Mouse (Mus musculus) heart, embryonic 11.5 days (tissue): ENCODE measurements around the gene Rnasel. TPM values are rescaled to one million over a fixed set of nuclear protein-coding genes. Genes with fewer than 3 reads are reported as not detected.

ENCODE experiments used
- ATAC-seq: fragments of 200-750 bp; cut with Nextera tagmentation; replicated peaks from 2 replicates; pipeline ENCODE4 v1.8.0; 2017; ENCODE audit warnings: moderate library complexity; ENCODE audit not compliant: insufficient number of reproducible peaks, low FRiP score, low TSS enrichment
- H3K27ac ChIP-seq: fragments of 300-500 bp; sonication (generic); 2 replicates; pipeline ENCODE4 v1.5.1; 2014; ENCODE audit warnings: mild to moderate bottlenecking, low read depth, low read length
- H3K27me3 ChIP-seq: fragments of 300-500 bp; sonication (generic); 2 replicates; pipeline ENCODE4 v1.6.1; 2014; ENCODE audit warnings: mild to moderate bottlenecking, low read length, mixed read lengths; ENCODE audit not compliant: control insufficient read depth, insufficient read depth
- H3K36me3 ChIP-seq: fragments of 300-500 bp; sonication (generic); 2 replicates; pipeline ENCODE4 v1.6.1; 2014; ENCODE audit warnings: mild to moderate bottlenecking, low read length, moderate library complexity, mixed read lengths; ENCODE audit not compliant: control insufficient read depth, insufficient read depth
- H3K4me1 ChIP-seq: fragments of 300-500 bp; sonication (generic); 2 replicates; pipeline ENCODE4 v1.6.1; 2014; ENCODE audit warnings: low read length; ENCODE audit not compliant: control insufficient read depth, insufficient read depth
- H3K4me2 ChIP-seq: fragments of 300-500 bp; sonication (generic); 2 replicates; pipeline ENCODE4 v1.6.1; 2014; ENCODE audit warnings: mild to moderate bottlenecking, moderate library complexity
- H3K4me3 ChIP-seq: fragments of 300-500 bp; sonication (generic); 2 replicates; pipeline ENCODE4 v1.5.1; 2014; ENCODE audit warnings: low read depth, low read length
- H3K9ac ChIP-seq: fragments of 300-500 bp; sonication (generic); 2 replicates; pipeline ENCODE4 v1.6.1; 2014; ENCODE audit warnings: mild to moderate bottlenecking, low read depth, low read length, moderate library complexity
- H3K9me3 ChIP-seq: fragments of 300-500 bp; sonication (generic); replicated peaks from 2 replicates; pipeline ENCODE4 v1.6.1; 2016; ENCODE audit warnings: low read length; ENCODE audit not compliant: control insufficient read depth
- WGBS: fragments of 180-500 bp; shearing (Covaris S2); extraction: QIAGEN DNeasy Blood & Tissue Kit; methylation state at CpG from one replicate; pipeline ENCODE4 v1.1.7; 2014; ENCODE audit not compliant: insufficient replicate concordance; 5-methylcytosine and 5-hydroxymethylcytosine counted together
- polyA plus RNA-seq: library from polyadenylated mRNA; unstranded; fragments of >200 nt; fragmentation: Nextera tagmentation; extraction: Ambion mirVana; gene quantifications from 2 replicates; pipeline ENCODE4 v1.2.1, GENCODE M21; 2014

Gene Rnasel
- polyA plus RNA-seq, 1 experiment from 2014 or later: 9.3 TPM

- peak within 1 kb of the TSS; percentile 47 for H3K9ac ChIP-seq
- H3K4me2 ChIP-seq: peak within 1 kb of the TSS; percentile 71
- H3K36me3 ChIP-seq: no peaks in the 10 kb centered on the region
- no peak within 1 kb of the TSS for H3K27ac ChIP-seq
- WGBS: 2% methylated on average over 27 of the region's 28 CpGs
- H3K27me3 ChIP-seq: peaks cover 19% of the 10 kb centered on the region
- peak within 1 kb of the TSS; percentile 43 for H3K4me3 ChIP-seq
- peaks cover 8% of the 10 kb centered on the region; the same call in 1 of the 2 replicates for H3K4me1 ChIP-seq
- peak; percentile 74 for ATAC-seq
- H3K9me3 ChIP-seq: no peaks in the 10 kb centered on the region
Observed at GRCm38 (mm10) chr1:153740145-153740544, 9.1 kb upstream of the Rnasel start, which contains the start of gene Rgs16. Gene Rgs16, plus strand, starts transcription at chr1:153740349.

GRCm38 (mm10) chr1:153740775-153741400 lies 8.3 kb upstream of the Rnasel start:
- peak overlapping the region; percentile 43 for H3K4me3 ChIP-seq
- H3K27me3 ChIP-seq: peaks cover 19% of the 10 kb centered on the region
- H3K27ac ChIP-seq: no peak overlapping the region
- H3K4me2 ChIP-seq: peak overlapping the region; percentile 71
- no peaks in the 10 kb centered on the region for H3K9me3 ChIP-seq
- 34% methylated on average over 12 of the region's 12 CpGs for WGBS
- peak overlapping the region; percentile 47; the same call in 1 of the 2 replicates for H3K9ac ChIP-seq
- ATAC-seq: no peak
- H3K36me3 ChIP-seq: no peaks in the 10 kb centered on the region
- peaks cover 8% of the 10 kb centered on the region; the same call in 1 of the 2 replicates for H3K4me1 ChIP-seq

GRCm38 (mm10) chr1:153741551-153742316 lies 7.5 kb upstream of the Rnasel start:
- H3K4me2 ChIP-seq: peak overlapping the region; percentile 31

GRCm38 (mm10) chr1:153742374-153743155 lies 6.7 kb upstream of the Rnasel start:
- Histone ChIP-seq H3K9me3 (no peaks in the 10 kb centered on the region), H3K4me1 (peaks cover 8% of the 10 kb centered on the region; the same call in 1 of the 2 replicates)
- WGBS: 44% methylated on average over 11 of the region's 11 CpGs

More at GRCm38 (mm10) chr1:153741551-153742316, 7.5 kb upstream of the Rnasel start:
- Histone ChIP-seq H3K36me3 (no peaks in the 10 kb centered on the region), H3K4me3 (no peak overlapping the region), H3K4me1 (peaks cover 8% of the 10 kb centered on the region; the same call in 1 of the 2 replicates), H3K27me3 (peaks cover 19% of the 10 kb centered on the region), H3K9ac (no peak overlapping the region), H3K9me3 (no peaks in the 10 kb centered on the region), H3K27ac (no peak overlapping the region)
- WGBS: 65% methylated on average over 18 of the region's 18 CpGs
- ATAC-seq: no peak

GRCm38 (mm10) chr1:153746119-153746670 lies 3.0 kb upstream of the Rnasel start:
- 79% methylated on average over 14 of the region's 14 CpGs for WGBS
- Histone ChIP-seq H3K9ac (no peak overlapping the region), H3K4me1 (peaks cover 13% of the 10 kb centered on the region), H3K27me3 (peaks cover 2% of the 10 kb centered on the region; the same call in 1 of the 2 replicates), H3K9me3 (no peaks in the 10 kb centered on the region), H3K27ac (no peak overlapping the region), H3K36me3 (no peaks in the 10 kb centered on the region), H3K4me3 (no peak overlapping the region), H3K4me2 (no peak overlapping the region)
- ATAC-seq: no peak

More at GRCm38 (mm10) chr1:153742374-153743155, 6.7 kb upstream of the Rnasel start:
- Histone ChIP-seq H3K4me2 (peak overlapping the region; percentile 31; the same call in 1 of the 2 replicates), H3K36me3 (no peaks in the 10 kb centered on the region), H3K27me3 (peaks cover 19% of the 10 kb centered on the region), H3K4me3 (no peak overlapping the region), H3K27ac (no peak overlapping the region), H3K9ac (no peak overlapping the region)
- no peak for ATAC-seq

GRCm38 (mm10) chr1:153746728-153747127 lies 2.5 kb upstream of the Rnasel start:
- no peak overlapping the region for H3K4me3 ChIP-seq
- H3K9me3 ChIP-seq: no peaks in the 10 kb centered on the region
- no peak overlapping the region for H3K27ac ChIP-seq
- H3K4me2 ChIP-seq: no peak overlapping the region
- peaks cover 13% of the 10 kb centered on the region for H3K4me1 ChIP-seq
- ATAC-seq: no peak
- H3K27me3 ChIP-seq: no peaks in the 10 kb centered on the region; the same call in 1 of the 2 replicates
- WGBS: 4% methylated on average over 12 of the region's 12 CpGs
- no peak overlapping the region for H3K9ac ChIP-seq
- no peaks in the 10 kb centered on the region for H3K36me3 ChIP-seq

GRCm38 (mm10) chr1:153747861-153748530 lies 1.2 kb upstream of the Rnasel start:
- Histone ChIP-seq H3K4me2 (no peak overlapping the region; the same call in 1 of the 2 replicates), H3K27ac (0 out of 2 replicates have a peak overlapping the region, but pooled peaks have one; percentile 10), H3K27me3 (no peaks in the 10 kb centered on the region; the same call in 1 of the 2 replicates), H3K36me3 (no peaks in the 10 kb centered on the region), H3K4me3 (no peak overlapping the region), H3K4me1 (peaks cover 10% of the 10 kb centered on the region), H3K9me3 (no peaks in the 10 kb centered on the region), H3K9ac (no peak overlapping the region)
- no peak for ATAC-seq
- WGBS: 58% methylated on average over 12 of the region's 12 CpGs
